ENCODE assay signal across 8 mouse cellular contexts in the genomic region with DNA sequence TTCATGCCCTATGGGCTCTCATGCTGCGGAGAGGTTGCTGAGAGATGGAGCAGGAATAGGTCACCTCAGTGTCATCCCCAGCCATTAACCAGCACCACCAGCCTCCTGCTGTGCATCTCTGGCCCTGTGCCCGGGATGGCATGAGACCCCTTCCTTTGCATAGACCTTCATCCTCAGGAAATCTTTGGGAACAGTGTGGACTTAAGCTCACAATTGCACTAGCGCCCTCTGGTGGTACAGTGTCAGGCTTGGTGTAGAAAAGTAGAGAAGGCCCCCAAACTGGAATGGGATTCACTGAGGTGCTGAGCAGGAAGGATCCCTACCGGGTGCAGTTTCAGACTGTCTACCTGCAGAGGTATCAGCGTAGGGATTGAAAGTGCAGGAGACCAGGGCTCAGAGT.
A peak's percentile ranks its signal among the peaks of the same experiment; 100 is the strongest.
DNase-seq lines count a peak whose midpoint lies in the region; ATAC-seq and TF ChIP-seq lines count a peak whose summit lies in the region.

No protein-coding gene starts in this region.

- WGBS in cerebellum, adult 2 months: 33% methylated on average over 5 of the region's 5 CpGs
- WGBS in liver, embryonic 11.5 days: 29% methylated on average over 5 of the region's 5 CpGs

- no peaks in the 10 kb centered on the region for H3K9me3 ChIP-seq in MEL (replicated peaks; ENCODE audit: insufficient read depth, low read length)
- no peaks in the 10 kb centered on the region for H3K9me3 ChIP-seq in liver, embryonic 11.5 days (ENCODE audit: control insufficient read depth, low read length)

- peak; percentile 75 to 77 (median 75) for TF ChIP-seq CTCF in MEL (IDR thresholded peaks at IDR 0.05 in 2 of 3, conservative IDR thresholded peaks at IDR 0.05 in 1 of 3; ENCODE audit: control insufficient read depth in 1 of 3, insufficient read depth in 1 of 3, low read depth in 2 of 3, low read length in 3 of 3, poor library complexity in 1 of 3, severe bottlenecking in 1 of 3)
- TF ChIP-seq CTCF in cerebellum, adult 2 months (IDR thresholded peaks at IDR 0.05; ENCODE audit: borderline replicate concordance, insufficient read depth, low read depth, low read length): peak; percentile 53; the same call in 1 of the 2 replicates

- H3K9ac ChIP-seq in MEL (ENCODE audit: control insufficient read depth, low read depth, low read length, poor library complexity, severe bottlenecking): no peak overlapping the region
- no peak overlapping the region for H3K9ac ChIP-seq in liver, embryonic 11.5 days (ENCODE audit: low read depth, low read length)

- peak; percentile 39 for TF ChIP-seq RAD21 in MEL (IDR thresholded peaks at IDR 0.05; ENCODE audit: low read depth, low read length)

- H3K4me1 ChIP-seq in MEL (ENCODE audit: control insufficient read depth in 1 of 2, insufficient read depth in 2 of 2, low read length in 2 of 2): no peaks in the 10 kb centered on the region
- no peaks in the 10 kb centered on the region for H3K4me1 ChIP-seq in cerebellum, adult 2 months (ENCODE audit: control insufficient read depth, insufficient read depth, low read length)
- no peaks in the 10 kb centered on the region for H3K4me1 ChIP-seq in liver, embryonic 11.5 days (replicated peaks; ENCODE audit: control insufficient read depth, insufficient read depth, low read length)

- H3K4me3 ChIP-seq in MEL (ENCODE audit: control insufficient read depth in 1 of 2, insufficient read depth in 1 of 2, low read depth in 2 of 2, low read length in 2 of 2): no peak overlapping the region
- H3K4me3 ChIP-seq in cerebellum, adult 2 months (replicated peaks; ENCODE audit: insufficient read depth, low read depth, low read length): no peak overlapping the region
- H3K4me3 ChIP-seq in liver, embryonic 11.5 days (ENCODE audit: low read depth, low read length): no peak overlapping the region

- DNase-seq in 416B (ENCODE audit: low read depth) (peak; percentile 60), MEL (ENCODE audit: low read depth, low spot score) (peak; percentile 70)
- DNase-seq in cerebellum, adult 2 months: peak; percentile 34 to 54
- DNase-seq in frontal cortex, postnatal 10 days (ENCODE audit: low spot score in 2 of 2): peak; percentile 48 to 71
- peak; percentile 65 for DNase-seq in kidney, postnatal 14 days
- peak; percentile 39 for DNase-seq in liver, embryonic 11.5 days (ENCODE audit: low spot score)
- peak; percentile 77 for DNase-seq in retina, embryonic 14.5 days (ENCODE audit: low spot score)

- TF ChIP-seq EP300 in MEL (IDR thresholded peaks at IDR 0.05; ENCODE audit: low read depth in 1 of 2, low read length in 2 of 2): no peak

- H3K36me3 ChIP-seq in MEL (ENCODE audit: control insufficient read depth in 1 of 2, insufficient read depth in 2 of 2, low read length in 2 of 2): no peaks in the 10 kb centered on the region
- H3K36me3 ChIP-seq in liver, embryonic 11.5 days (ENCODE audit: control insufficient read depth, insufficient read depth, low read length): no peaks in the 10 kb centered on the region

- H3K27ac ChIP-seq in MEL (ENCODE audit: control insufficient read depth, low read depth, low read length): no peak overlapping the region
- no peak overlapping the region for H3K27ac ChIP-seq in cerebellum, adult 2 months (ENCODE audit: insufficient read depth, low read length)
- no peak overlapping the region for H3K27ac ChIP-seq in liver, embryonic 11.5 days (ENCODE audit: low read depth, low read length)

- TF ChIP-seq POLR2A in MEL (IDR thresholded peaks at IDR 0.05; ENCODE audit: control insufficient read depth in 1 of 2, insufficient read depth in 1 of 2, low read depth in 1 of 2, low read length in 2 of 2, poor library complexity in 1 of 2): no peak
- TF ChIP-seq POLR2A in cerebellum, adult 2 months (IDR thresholded peaks at IDR 0.05; ENCODE audit: borderline replicate concordance, insufficient read depth, low read length): no peak

- no peaks in the 10 kb centered on the region for H3K79me2 ChIP-seq in MEL (ENCODE audit: control insufficient read depth, insufficient read depth, low read length, poor library complexity)

- H3K4me2 ChIP-seq in liver, embryonic 11.5 days: no peak overlapping the region

- ATAC-seq in liver, embryonic 11.5 days (replicated peaks; ENCODE audit: low FRiP score): no peak
- no peak for ATAC-seq in activated CD4-positive, CD25-positive, alpha-beta regulatory T cell, adult 4 months

- H3K27me3 ChIP-seq in MEL (ENCODE audit: control insufficient read depth in 1 of 2, insufficient read depth in 2 of 2, low read length in 2 of 2): no peaks in the 10 kb centered on the region
- H3K27me3 ChIP-seq in cerebellum, adult 2 months (ENCODE audit: control insufficient read depth, insufficient read depth, low read length): no peaks in the 10 kb centered on the region; the same call in 1 of the 2 replicates
- no peaks in the 10 kb centered on the region for H3K27me3 ChIP-seq in liver, embryonic 11.5 days (replicated peaks; ENCODE audit: control insufficient read depth, insufficient read depth, low read length)

TF ChIP-seq in MEL, 35 proteins besides CTCF, POLR2A, EP300 and RAD21:
- TF ChIP-seq E2F4 (IDR thresholded peaks at IDR 0.05; ENCODE audit: borderline replicate concordance, low read depth, low read length) (no peak), SMC3 (IDR thresholded peaks at IDR 0.05; ENCODE audit: low read depth, low read length) (peak; percentile 76), GABPA (IDR thresholded peaks at IDR 0.05; ENCODE audit: low read depth, low read length) (no peak), JUND (IDR thresholded peaks at IDR 0.05; ENCODE audit: low read depth, low read length) (no peak), MEF2A (IDR thresholded peaks at IDR 0.05; ENCODE audit: extremely low read depth, insufficient replicate concordance, low read depth, low read length, poor library complexity, severe bottlenecking) (no peak), ZNF384 (IDR thresholded peaks at IDR 0.05; ENCODE audit: low read depth, low read length) (no peak), SIN3A (IDR thresholded peaks at IDR 0.05; ENCODE audit: low read length) (no peak), MAFK (IDR thresholded peaks at IDR 0.05; ENCODE audit: borderline replicate concordance, low read depth, low read length) (no peak)
